Mouse (Mus musculus): ENCODE measurements at regions not wholly inside any gene's neighbourhood (a gene's known extent, or its start where the extent isn't known, plus 50 kb on each side); places are given as distances from the start of the nearest gene placed in this dataset.

- Histone ChIP-seq H3K27me3 (ENCODE audit: insufficient read depth, low read length) (no peaks in the 10 kb centered on the region), H3K36me3 (ENCODE audit: insufficient read depth, low read length) (no peaks in the 10 kb centered on the region), H3K27ac (ENCODE audit: low read depth, low read length) (no peak overlapping the region), H3K9ac (replicated peaks; ENCODE audit: low read length, poor library complexity, severe bottlenecking) (no peak overlapping the region), H3K9me3 (ENCODE audit: low read length) (no peaks in the 10 kb centered on the region), H3K4me1 (ENCODE audit: insufficient read depth, low read length) (no peaks in the 10 kb centered on the region), H3K4me2 (ENCODE audit: low read depth, low read length, poor library complexity, severe bottlenecking) (no peak overlapping the region), H3K4me3 (ENCODE audit: low read depth, low read length) (no peak overlapping the region)
- no peak for TF ChIP-seq CTCF (IDR thresholded peaks at IDR 0.05)
- WGBS, result 73% methylated on average over 8 of the region's 8 CpGs
- DNase-seq (ENCODE audit: low spot score), result no peak
- no peak for ATAC-seq (ENCODE audit: low FRiP score)
Observed at GRCm38 (mm10) chrX:11878028-11878427, 282.1 kb downstream of the Bcor start.

GRCm38 (mm10) chrX:11880972-11881371, 279.2 kb downstream of the Bcor start:
- H3K27ac ChIP-seq (ENCODE audit: low read depth, low read length), result no peak overlapping the region
- no peak overlapping the region for H3K9ac ChIP-seq (replicated peaks; ENCODE audit: low read length, poor library complexity, severe bottlenecking)
- no peak for TF ChIP-seq CTCF (IDR thresholded peaks at IDR 0.05)
- no peaks in the 10 kb centered on the region for H3K4me1 ChIP-seq (ENCODE audit: insufficient read depth, low read length)
- DNase-seq (ENCODE audit: low spot score) (peak; percentile 55), ATAC-seq (ENCODE audit: low FRiP score) (no peak)
- no peaks in the 10 kb centered on the region for H3K9me3 ChIP-seq (ENCODE audit: low read length)
- H3K36me3 ChIP-seq (ENCODE audit: insufficient read depth, low read length), result no peaks in the 10 kb centered on the region
- H3K27me3 ChIP-seq (ENCODE audit: insufficient read depth, low read length), result no peaks in the 10 kb centered on the region
- H3K4me2 ChIP-seq (ENCODE audit: low read depth, low read length, poor library complexity, severe bottlenecking), result no peak overlapping the region
- no peak overlapping the region for H3K4me3 ChIP-seq (ENCODE audit: low read depth, low read length)
- WGBS, result 80% methylated on average over 1 of the region's 1 CpGs

- TF ChIP-seq CTCF (IDR thresholded peaks at IDR 0.05), result no peak
- H3K4me1 ChIP-seq (ENCODE audit: insufficient read depth, low read length), result no peaks in the 10 kb centered on the region
- H3K27ac ChIP-seq (ENCODE audit: low read depth, low read length), result no peak overlapping the region
- ATAC-seq (ENCODE audit: low FRiP score), result no peak
- no peak for DNase-seq (ENCODE audit: low spot score)
- no peak overlapping the region for H3K9ac ChIP-seq (replicated peaks; ENCODE audit: low read length, poor library complexity, severe bottlenecking)
- H3K4me3 ChIP-seq (ENCODE audit: low read depth, low read length), result no peak overlapping the region
- H3K9me3 ChIP-seq (ENCODE audit: low read length), result no peaks in the 10 kb centered on the region
- H3K27me3 ChIP-seq (ENCODE audit: insufficient read depth, low read length), result no peaks in the 10 kb centered on the region
- H3K4me2 ChIP-seq (ENCODE audit: low read depth, low read length, poor library complexity, severe bottlenecking), result no peak overlapping the region
- WGBS, result 77% methylated on average over 10 of the region's 10 CpGs
- no peaks in the 10 kb centered on the region for H3K36me3 ChIP-seq (ENCODE audit: insufficient read depth, low read length)
Observed at GRCm38 (mm10) chrX:11883738-11884716, 276.1 kb downstream of the Bcor start.

- Histone ChIP-seq H3K27ac (ENCODE audit: low read depth, low read length) (no peak overlapping the region), H3K36me3 (ENCODE audit: insufficient read depth, low read length) (no peaks in the 10 kb centered on the region), H3K4me1 (ENCODE audit: insufficient read depth, low read length) (no peaks in the 10 kb centered on the region), H3K27me3 (ENCODE audit: insufficient read depth, low read length) (peaks cover 4% of the 10 kb centered on the region; the same call in 1 of the 2 replicates), H3K9ac (replicated peaks; ENCODE audit: low read length, poor library complexity, severe bottlenecking) (no peak overlapping the region), H3K4me2 (ENCODE audit: low read depth, low read length, poor library complexity, severe bottlenecking) (no peak overlapping the region), H3K9me3 (ENCODE audit: low read length) (no peaks in the 10 kb centered on the region), H3K4me3 (ENCODE audit: low read depth, low read length) (no peak overlapping the region)
- WGBS, result 91% methylated on average over 5 of the region's 5 CpGs
- no peak for TF ChIP-seq CTCF (IDR thresholded peaks at IDR 0.05)
- ATAC-seq (ENCODE audit: low FRiP score) (no peak), DNase-seq (ENCODE audit: low spot score) (no peak)
Observed at GRCm38 (mm10) chrX:11892396-11892795, 267.8 kb downstream of the Bcor start.

- 45% methylated on average over 10 of the region's 10 CpGs for WGBS
Observed at GRCm38 (mm10) chrX:11893606-11894279, 266.4 kb downstream of the Bcor start.

GRCm38 (mm10) chrX:11894280-11894662, 265.9 kb downstream of the Bcor start:
- H3K9ac ChIP-seq (replicated peaks; ENCODE audit: low read length, poor library complexity, severe bottlenecking), result no peak overlapping the region
- no peaks in the 10 kb centered on the region for H3K4me1 ChIP-seq (ENCODE audit: insufficient read depth, low read length)
- no peak overlapping the region for H3K27ac ChIP-seq (ENCODE audit: low read depth, low read length)
- no peak overlapping the region for H3K4me2 ChIP-seq (ENCODE audit: low read depth, low read length, poor library complexity, severe bottlenecking)
- TF ChIP-seq CTCF (IDR thresholded peaks at IDR 0.05), result no peak
- WGBS, result 53% methylated on average over 5 of the region's 6 CpGs
- no peaks in the 10 kb centered on the region for H3K36me3 ChIP-seq (ENCODE audit: insufficient read depth, low read length)
- ATAC-seq (ENCODE audit: low FRiP score) (no peak), DNase-seq (ENCODE audit: low spot score) (no peak)
- H3K9me3 ChIP-seq (ENCODE audit: low read length), result no peaks in the 10 kb centered on the region
- H3K27me3 ChIP-seq (ENCODE audit: insufficient read depth, low read length), result peaks cover 4% of the 10 kb centered on the region; the same call in 1 of the 2 replicates
- H3K4me3 ChIP-seq (ENCODE audit: low read depth, low read length), result no peak overlapping the region

More at GRCm38 (mm10) chrX:11893606-11894279, 266.4 kb downstream of the Bcor start:
- TF ChIP-seq CTCF (IDR thresholded peaks at IDR 0.05), result no peak
- DNase-seq (ENCODE audit: low spot score) (no peak), ATAC-seq (ENCODE audit: low FRiP score) (no peak)
- H3K4me2 ChIP-seq (ENCODE audit: low read depth, low read length, poor library complexity, severe bottlenecking), result no peak overlapping the region
- H3K36me3 ChIP-seq (ENCODE audit: insufficient read depth, low read length), result no peaks in the 10 kb centered on the region
- H3K4me3 ChIP-seq (ENCODE audit: low read depth, low read length), result no peak overlapping the region
- H3K9ac ChIP-seq (replicated peaks; ENCODE audit: low read length, poor library complexity, severe bottlenecking), result no peak overlapping the region
- no peak overlapping the region for H3K27ac ChIP-seq (ENCODE audit: low read depth, low read length)
- H3K27me3 ChIP-seq (ENCODE audit: insufficient read depth, low read length), result peaks cover 4% of the 10 kb centered on the region; the same call in 1 of the 2 replicates
- no peaks in the 10 kb centered on the region for H3K9me3 ChIP-seq (ENCODE audit: low read length)
- H3K4me1 ChIP-seq (ENCODE audit: insufficient read depth, low read length), result no peaks in the 10 kb centered on the region

Data from midbrain, postnatal 0 days (tissue).